Mouse (Mus musculus): ENCODE results near the gene Hmcn2. TPM values are rescaled to one million over a fixed set of nuclear protein-coding genes. Genes with fewer than 3 reads are reported as not detected.

The Hmcn2 gene
- polyA plus RNA-seq, 1 experiment from 2014 or later: 0.17 TPM

DNA sequence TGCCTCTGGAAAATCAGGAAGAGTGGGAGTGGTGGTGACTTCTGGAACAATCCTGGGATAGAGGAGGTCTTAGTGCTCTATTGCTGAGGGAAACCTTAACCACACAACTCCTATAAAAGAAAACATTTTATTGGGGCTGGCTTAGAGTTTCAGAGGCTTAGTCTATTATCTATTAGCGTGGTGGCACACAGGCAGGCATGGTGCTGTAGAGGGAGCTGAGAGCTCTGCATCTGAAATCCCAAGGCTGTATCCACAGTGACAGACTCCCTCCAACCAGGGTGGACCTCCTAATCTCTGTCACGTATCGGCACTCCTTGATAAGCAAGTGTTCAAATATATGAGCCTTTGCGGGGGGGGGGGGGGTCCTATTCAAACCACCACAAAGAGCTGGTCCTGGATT is 15.4 kb upstream of the Hmcn2 start:
- 62% methylated on average over 4 of the region's 4 CpGs for WGBS
- no peaks in the 10 kb centered on the region for H3K36me3 ChIP-seq (ENCODE audit: control insufficient read depth, insufficient read depth, low read length)

DNA sequence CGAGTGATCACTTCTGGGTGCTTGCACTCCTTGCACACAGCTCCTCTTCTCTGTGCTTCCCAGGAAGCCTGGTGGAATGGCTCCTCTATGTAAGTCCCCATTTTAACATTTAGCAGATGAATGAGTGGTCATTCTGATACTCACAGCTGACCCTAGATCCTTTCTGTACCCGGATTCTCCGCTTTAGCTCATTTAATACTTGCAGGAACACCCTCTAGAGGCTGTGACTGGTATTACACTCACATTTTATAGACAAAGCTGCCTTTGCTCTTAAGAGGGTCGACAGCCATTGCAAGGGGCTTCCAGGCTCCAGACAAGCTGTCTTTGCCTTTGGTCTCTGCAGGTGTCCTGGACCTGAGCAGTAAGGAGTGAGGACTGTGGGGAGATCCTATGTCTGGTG is 14.9 kb upstream of the Hmcn2 start:
- Histone ChIP-seq H3K9ac (replicated peaks; ENCODE audit: low read depth, low read length) (no peak overlapping the region), H3K27ac (ENCODE audit: low read depth, low read length) (no peak overlapping the region), H3K9me3 (ENCODE audit: control insufficient read depth, low read length) (no peaks in the 10 kb centered on the region), H3K4me2 (ENCODE audit: low read depth, low read length) (no peak overlapping the region), H3K27me3 (ENCODE audit: control insufficient read depth, insufficient read depth, low read length) (no peaks in the 10 kb centered on the region), H3K4me1 (ENCODE audit: control insufficient read depth, insufficient read depth, low read length) (no peaks in the 10 kb centered on the region), H3K36me3 (ENCODE audit: control insufficient read depth, insufficient read depth, low read length) (no peaks in the 10 kb centered on the region), H3K4me3 (ENCODE audit: low read depth, low read length) (no peak overlapping the region)
- no peak for ATAC-seq (ENCODE audit: low read depth)
- WGBS: 24% methylated on average over 4 of the region's 4 CpGs

More for the DNA sequence above, 15.4 kb upstream of the Hmcn2 start:
- Histone ChIP-seq H3K27me3 (ENCODE audit: control insufficient read depth, insufficient read depth, low read length) (no peaks in the 10 kb centered on the region), H3K4me3 (ENCODE audit: low read depth, low read length) (no peak overlapping the region), H3K4me1 (ENCODE audit: control insufficient read depth, insufficient read depth, low read length) (no peaks in the 10 kb centered on the region), H3K4me2 (ENCODE audit: low read depth, low read length) (no peak overlapping the region), H3K9ac (replicated peaks; ENCODE audit: low read depth, low read length) (no peak overlapping the region), H3K27ac (ENCODE audit: low read depth, low read length) (no peak overlapping the region), H3K9me3 (ENCODE audit: control insufficient read depth, low read length) (no peaks in the 10 kb centered on the region)
- ATAC-seq (ENCODE audit: low read depth): 0 out of 2 replicates have a peak, but pooled peaks have one; percentile 32

DNA sequence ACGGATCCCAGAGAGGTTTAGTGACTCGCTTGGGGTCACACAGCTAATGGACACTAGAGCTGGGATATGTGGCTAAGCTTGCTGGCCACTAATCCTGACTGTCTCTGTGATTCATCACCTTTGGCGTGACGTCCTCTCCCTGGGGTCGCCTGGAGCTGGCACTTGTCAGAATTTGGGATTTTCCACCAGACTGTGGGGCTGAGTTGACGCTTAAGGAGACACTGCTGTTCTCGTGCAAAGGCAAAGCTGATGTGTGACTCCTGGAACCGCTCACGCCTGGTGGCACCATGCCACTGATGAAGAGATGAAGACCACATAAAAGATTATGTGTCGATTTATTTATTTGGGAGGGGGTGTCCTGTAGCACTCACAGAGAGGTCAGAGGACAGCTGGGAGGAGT is 14.2 kb upstream of the Hmcn2 start:
- Histone ChIP-seq H3K27me3 (ENCODE audit: control insufficient read depth, insufficient read depth, low read length) (no peaks in the 10 kb centered on the region), H3K4me2 (ENCODE audit: low read depth, low read length) (no peak overlapping the region), H3K4me1 (ENCODE audit: control insufficient read depth, insufficient read depth, low read length) (no peaks in the 10 kb centered on the region), H3K9ac (replicated peaks; ENCODE audit: low read depth, low read length) (no peak overlapping the region), H3K27ac (ENCODE audit: low read depth, low read length) (no peak overlapping the region), H3K4me3 (ENCODE audit: low read depth, low read length) (no peak overlapping the region), H3K9me3 (ENCODE audit: control insufficient read depth, low read length) (no peaks in the 10 kb centered on the region), H3K36me3 (ENCODE audit: control insufficient read depth, insufficient read depth, low read length) (no peaks in the 10 kb centered on the region)
- WGBS: 80% methylated on average over 10 of the region's 10 CpGs
- ATAC-seq (ENCODE audit: low read depth): no peak

DNA sequence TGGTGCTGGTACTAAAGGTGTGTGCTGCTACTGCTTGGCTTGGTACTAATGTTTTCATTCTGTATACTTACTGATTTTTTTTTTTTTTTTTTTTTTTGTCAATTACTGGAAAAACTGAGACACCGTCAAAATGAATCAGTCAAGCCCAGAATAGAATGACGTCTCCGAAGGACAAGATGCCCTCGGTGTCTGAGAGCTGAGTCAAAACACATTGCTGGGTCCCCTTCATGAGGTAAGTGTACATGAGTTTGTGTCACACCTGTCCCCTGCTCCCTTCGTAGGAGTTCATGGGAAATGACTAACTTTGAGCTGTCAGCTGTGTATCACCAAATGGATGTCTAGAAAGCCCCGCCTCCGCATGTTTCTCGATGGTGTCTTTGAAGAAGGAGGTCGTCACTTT is 11.0 kb upstream of the Hmcn2 start:
- Histone ChIP-seq H3K4me3 (ENCODE audit: low read depth, low read length) (no peak overlapping the region), H3K27me3 (ENCODE audit: control insufficient read depth, insufficient read depth, low read length) (no peaks in the 10 kb centered on the region), H3K4me1 (ENCODE audit: control insufficient read depth, insufficient read depth, low read length) (no peaks in the 10 kb centered on the region), H3K9ac (replicated peaks; ENCODE audit: low read depth, low read length) (no peak overlapping the region), H3K36me3 (ENCODE audit: control insufficient read depth, insufficient read depth, low read length) (no peaks in the 10 kb centered on the region), H3K4me2 (ENCODE audit: low read depth, low read length) (no peak overlapping the region), H3K9me3 (ENCODE audit: control insufficient read depth, low read length) (no peaks in the 10 kb centered on the region), H3K27ac (ENCODE audit: low read depth, low read length) (no peak overlapping the region)
- no peak for ATAC-seq (ENCODE audit: low read depth)
- 85% methylated on average over 9 of the region's 9 CpGs for WGBS

DNA sequence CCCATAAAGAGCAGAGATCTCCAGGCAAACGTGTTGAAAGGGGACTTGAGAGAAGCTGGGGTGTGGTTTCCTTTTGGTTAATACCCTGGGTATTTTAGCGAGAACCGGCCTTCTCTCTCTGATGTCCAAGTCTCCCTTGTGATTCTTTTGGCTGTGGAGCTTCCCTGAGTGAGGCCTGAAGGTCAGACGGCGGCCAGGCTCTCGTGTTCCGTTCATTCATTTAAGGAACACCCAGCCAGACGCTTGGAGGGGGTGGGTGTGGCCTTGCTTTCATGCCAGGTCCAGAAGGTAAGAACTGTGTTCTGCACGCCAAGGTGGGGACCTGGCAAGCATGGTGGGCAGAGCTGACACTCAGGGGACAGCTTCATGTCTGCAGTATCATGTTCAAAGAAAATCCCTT is 10.0 kb upstream of the Hmcn2 start:
- no peaks in the 10 kb centered on the region for H3K36me3 ChIP-seq (ENCODE audit: control insufficient read depth, insufficient read depth, low read length)
- H3K27me3 ChIP-seq (ENCODE audit: control insufficient read depth, insufficient read depth, low read length): no peaks in the 10 kb centered on the region
- H3K4me2 ChIP-seq (ENCODE audit: low read depth, low read length): no peak overlapping the region
- no peak overlapping the region for H3K4me3 ChIP-seq (ENCODE audit: low read depth, low read length)
- 80% methylated on average over 9 of the region's 9 CpGs for WGBS
- H3K27ac ChIP-seq (ENCODE audit: low read depth, low read length): no peak overlapping the region
- no peak for ATAC-seq (ENCODE audit: low read depth)
- no peak overlapping the region for H3K9ac ChIP-seq (replicated peaks; ENCODE audit: low read depth, low read length)
- no peaks in the 10 kb centered on the region for H3K4me1 ChIP-seq (ENCODE audit: control insufficient read depth, insufficient read depth, low read length)
- H3K9me3 ChIP-seq (ENCODE audit: control insufficient read depth, low read length): no peaks in the 10 kb centered on the region

DNA sequence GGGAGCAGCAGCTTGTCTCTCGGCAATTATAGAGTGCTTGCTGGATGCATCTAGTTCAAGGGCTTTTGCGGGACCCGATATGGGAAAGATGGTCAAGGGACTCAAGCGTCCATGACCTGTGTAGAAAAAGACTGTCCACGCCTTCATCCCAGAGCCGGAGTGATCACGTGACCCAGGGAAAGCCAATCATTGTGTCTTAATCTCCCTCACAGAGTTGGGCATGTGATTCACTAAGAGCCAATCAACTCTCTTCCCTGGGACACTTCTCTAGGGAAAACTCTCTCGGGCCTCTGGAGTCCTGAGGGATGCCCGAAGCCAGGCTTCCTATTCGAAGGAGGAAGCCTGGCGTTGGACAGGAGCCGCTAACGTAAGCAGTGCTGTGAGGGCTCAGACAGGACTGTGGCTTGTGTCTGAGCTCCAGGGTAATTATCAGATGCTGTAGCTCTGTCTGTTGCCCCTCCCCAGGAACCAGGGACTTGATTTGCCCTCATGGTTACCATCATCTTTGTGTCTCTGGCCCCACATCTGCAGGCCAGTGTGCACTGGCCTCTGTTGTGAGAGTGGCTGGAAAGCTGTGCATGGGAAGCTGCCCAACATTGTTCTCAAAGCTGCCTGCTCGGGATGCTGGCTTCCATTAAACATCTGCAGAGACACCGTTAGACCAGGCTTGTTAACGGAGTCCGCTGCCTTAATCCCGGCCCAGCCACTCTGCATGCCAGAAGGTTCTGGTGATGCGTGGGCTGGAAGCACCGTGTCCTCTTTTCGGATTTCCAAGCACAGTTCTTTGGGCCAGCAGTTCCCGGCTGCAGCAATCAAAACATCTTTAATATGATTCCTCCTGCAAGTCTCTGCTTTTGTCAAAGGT is 9.2 kb upstream of the Hmcn2 start:
- Histone ChIP-seq H3K4me1 (ENCODE audit: control insufficient read depth, insufficient read depth, low read length) (no peaks in the 10 kb centered on the region), H3K9ac (replicated peaks; ENCODE audit: low read depth, low read length) (no peak overlapping the region), H3K27me3 (ENCODE audit: control insufficient read depth, insufficient read depth, low read length) (no peaks in the 10 kb centered on the region), H3K36me3 (ENCODE audit: control insufficient read depth, insufficient read depth, low read length) (no peaks in the 10 kb centered on the region), H3K4me3 (ENCODE audit: low read depth, low read length) (no peak overlapping the region), H3K9me3 (ENCODE audit: control insufficient read depth, low read length) (no peaks in the 10 kb centered on the region), H3K4me2 (ENCODE audit: low read depth, low read length) (no peak overlapping the region), H3K27ac (ENCODE audit: low read depth, low read length) (no peak overlapping the region)
- WGBS: 79% methylated on average over 22 of the region's 22 CpGs
- no peak for ATAC-seq (ENCODE audit: low read depth)

DNA sequence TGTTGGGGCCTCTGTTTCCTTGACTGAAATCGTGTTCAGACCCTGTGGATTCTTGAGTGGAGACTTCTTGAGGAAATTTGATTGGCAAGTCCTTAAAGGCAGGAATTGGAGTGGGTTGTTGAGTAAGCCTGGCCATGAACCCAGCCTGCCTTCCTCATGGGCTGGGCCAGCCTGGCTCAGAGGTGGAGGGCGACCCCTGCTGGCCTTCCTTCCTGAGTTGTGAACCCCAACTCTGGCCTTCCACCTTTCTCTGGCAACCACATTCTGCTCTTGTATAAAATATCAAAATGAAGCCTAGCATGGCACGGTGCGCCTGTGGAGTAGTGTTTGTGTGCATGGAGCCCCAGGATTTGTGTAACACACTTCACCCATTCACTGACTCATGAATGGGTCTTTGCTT is 8.5 kb upstream of the Hmcn2 start:
- 49% methylated on average over 4 of the region's 4 CpGs for WGBS
- Histone ChIP-seq H3K4me2 (ENCODE audit: low read depth, low read length) (no peak overlapping the region), H3K4me1 (ENCODE audit: control insufficient read depth, insufficient read depth, low read length) (no peaks in the 10 kb centered on the region), H3K9ac (replicated peaks; ENCODE audit: low read depth, low read length) (no peak overlapping the region), H3K36me3 (ENCODE audit: control insufficient read depth, insufficient read depth, low read length) (no peaks in the 10 kb centered on the region), H3K27ac (ENCODE audit: low read depth, low read length) (no peak overlapping the region), H3K4me3 (ENCODE audit: low read depth, low read length) (no peak overlapping the region), H3K27me3 (ENCODE audit: control insufficient read depth, insufficient read depth, low read length) (no peaks in the 10 kb centered on the region), H3K9me3 (ENCODE audit: control insufficient read depth, low read length) (no peaks in the 10 kb centered on the region)
- ATAC-seq (ENCODE audit: low read depth): no peak

DNA sequence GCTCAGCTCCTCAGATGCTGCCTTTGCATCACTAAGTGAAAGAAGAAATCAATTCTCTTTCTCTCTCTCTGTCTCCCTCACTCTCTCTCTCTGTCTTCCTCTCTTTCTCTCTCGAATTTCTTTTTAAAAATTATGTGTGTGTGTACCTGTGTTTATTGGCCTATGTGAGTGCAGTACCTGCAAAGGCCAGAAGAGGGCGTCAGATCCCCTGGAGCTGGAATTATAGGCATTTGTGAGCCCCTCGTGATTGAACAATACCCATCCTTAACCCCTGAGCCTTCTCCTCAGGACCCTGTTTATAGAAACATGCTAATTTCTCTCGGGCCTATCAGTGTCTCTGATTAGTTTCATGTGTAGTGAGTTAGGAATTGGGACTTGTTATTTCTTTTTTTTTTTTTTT is 6.0 kb upstream of the Hmcn2 start:
- ATAC-seq (ENCODE audit: low read depth): no peak
- Histone ChIP-seq H3K9me3 (ENCODE audit: control insufficient read depth, low read length) (no peaks in the 10 kb centered on the region), H3K27me3 (ENCODE audit: control insufficient read depth, insufficient read depth, low read length) (peaks cover 6% of the 10 kb centered on the region; the same call in 1 of the 2 replicates), H3K4me3 (ENCODE audit: low read depth, low read length) (no peak overlapping the region), H3K27ac (ENCODE audit: low read depth, low read length) (no peak overlapping the region), H3K36me3 (ENCODE audit: control insufficient read depth, insufficient read depth, low read length) (no peaks in the 10 kb centered on the region), H3K4me2 (ENCODE audit: low read depth, low read length) (no peak overlapping the region), H3K9ac (replicated peaks; ENCODE audit: low read depth, low read length) (no peak overlapping the region), H3K4me1 (ENCODE audit: control insufficient read depth, insufficient read depth, low read length) (no peaks in the 10 kb centered on the region)
- 63% methylated on average over 4 of the region's 4 CpGs for WGBS

DNA sequence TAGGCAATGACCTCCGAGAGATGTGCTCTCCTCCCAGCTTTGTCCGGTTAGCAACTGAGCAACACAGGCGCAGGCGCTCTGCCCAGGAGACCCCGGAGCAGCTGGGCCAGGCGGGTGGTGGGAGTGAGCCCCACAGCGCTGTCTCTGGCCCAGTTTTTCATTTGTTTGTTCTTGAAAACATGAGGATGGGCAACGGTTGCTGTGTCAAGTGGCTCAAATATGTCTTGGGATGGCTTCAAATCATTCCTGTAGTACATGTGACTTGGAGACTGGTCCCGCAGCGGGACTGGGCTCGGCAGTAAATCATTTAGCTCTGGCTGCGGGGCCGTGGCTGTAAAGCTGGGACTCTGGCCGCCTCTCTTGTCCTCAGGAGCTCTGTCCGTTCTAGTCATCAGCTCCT is 4.7 kb upstream of the Hmcn2 start:
- H3K4me1 ChIP-seq (ENCODE audit: control insufficient read depth, insufficient read depth, low read length): peaks cover 2% of the 10 kb centered on the region; the same call in 1 of the 2 replicates
- H3K36me3 ChIP-seq (ENCODE audit: control insufficient read depth, insufficient read depth, low read length): no peaks in the 10 kb centered on the region
- H3K9me3 ChIP-seq (ENCODE audit: control insufficient read depth, low read length): no peaks in the 10 kb centered on the region
- H3K4me3 ChIP-seq (ENCODE audit: low read depth, low read length): no peak overlapping the region
- ATAC-seq (ENCODE audit: low read depth): no peak
- no peak overlapping the region for H3K4me2 ChIP-seq (ENCODE audit: low read depth, low read length)
- H3K9ac ChIP-seq (replicated peaks; ENCODE audit: low read depth, low read length): no peak overlapping the region
- peaks cover 19% of the 10 kb centered on the region for H3K27me3 ChIP-seq (ENCODE audit: control insufficient read depth, insufficient read depth, low read length)
- 31% methylated on average over 15 of the region's 15 CpGs for WGBS
- H3K27ac ChIP-seq (ENCODE audit: low read depth, low read length): no peak overlapping the region
